Mouse (Mus musculus) MEL (cell line): ENCODE measurements around the gene Dlec1. TPM values are rescaled to one million over a fixed set of nuclear protein-coding genes. Genes with fewer than 3 reads are reported as not detected.

ENCODE experiments used
- DNase-seq: peaks from one replicate; pipeline ENCODE4 v3.0.0; 2011; ENCODE audit warnings: low read depth, low spot score
- H3K27ac ChIP-seq: 2 replicates; pipeline ENCODE4 v1.5.1; 2012; ENCODE audit warnings: low read depth, mild to moderate bottlenecking, control low read depth, low read length, moderate library complexity; ENCODE audit not compliant: control insufficient read depth
- H3K27me3 ChIP-seq, 2 experiments: fragments of 150-350 bp in 1 of 2; sonication (generic) in 1 of 2; 2 replicates each; pipeline ENCODE4 v1.6.1; 2012; ENCODE audit warnings: low read length in 2 of 2, mild to moderate bottlenecking in 2 of 2, improper control_type of control experiment in 1 of 2, moderate library complexity in 1 of 2; ENCODE audit not compliant: insufficient read depth in 2 of 2, control insufficient read depth in 1 of 2
- H3K36me3 ChIP-seq, 2 experiments: 2 replicates each; pipeline ENCODE4 v1.6.1; 2012 to 2014; ENCODE audit warnings: low read length in 2 of 2, improper control_type of control experiment in 1 of 2, inconsistent platforms in 1 of 2, mild to moderate bottlenecking in 1 of 2; ENCODE audit not compliant: insufficient read depth in 2 of 2, control insufficient read depth in 1 of 2
- H3K4me1 ChIP-seq, 2 experiments: fragments of 150-350 bp in 1 of 2; sonication (generic) in 1 of 2; 2 replicates each; pipeline ENCODE4 v1.6.1; 2012; ENCODE audit warnings: low read length in 2 of 2, improper control_type of control experiment in 1 of 2, mild to moderate bottlenecking in 1 of 2; ENCODE audit not compliant: insufficient read depth in 2 of 2, control insufficient read depth in 1 of 2
- H3K4me3 ChIP-seq, 2 experiments: fragments of 150-350 bp in 1 of 2; sonication (generic) in 1 of 2; 2 replicates each; pipeline ENCODE4 v1.5.1; 2012; ENCODE audit warnings: low read depth in 2 of 2, low read length in 2 of 2, mild to moderate bottlenecking in 2 of 2, moderate library complexity in 2 of 2, control low read depth in 1 of 2, improper control_type of control experiment in 1 of 2; ENCODE audit not compliant: control insufficient read depth in 1 of 2, insufficient read depth in 1 of 2
- H3K79me2 ChIP-seq: 2 replicates; pipeline ENCODE4 v1.6.1; 2012; ENCODE audit warnings: mild to moderate bottlenecking, low read length, moderate library complexity; ENCODE audit not compliant: control insufficient read depth, poor library complexity, insufficient read depth
- H3K9ac ChIP-seq: 2 replicates; pipeline ENCODE4 v1.6.1; 2012; ENCODE audit warnings: low read depth, mild to moderate bottlenecking, control low read depth, low read length, moderate library complexity; ENCODE audit not compliant: control insufficient read depth, poor library complexity, severe bottlenecking
- H3K9me3 ChIP-seq: fragments of 150-350 bp; sonication (generic); replicated peaks from 2 replicates; pipeline ENCODE4 v1.6.1; 2012; ENCODE audit warnings: mild to moderate bottlenecking, low read length, improper control_type of control experiment, moderate library complexity; ENCODE audit not compliant: insufficient read depth
- CHD2 ChIP-seq: IDR thresholded peaks from 2 replicates; pipeline ENCODE4 v1.6.1; 2011; ENCODE audit warnings: low read length, improper control_type of control experiment
- CTCF ChIP-seq, 3 experiments: IDR thresholded peaks in 2 of 3; conservative IDR thresholded peaks in 1 of 3; 2 replicates each; pipeline ENCODE4 v1.5.1; 2011 to 2012; ENCODE audit warnings: low read length in 3 of 3, low read depth in 2 of 3, mild to moderate bottlenecking in 2 of 3, improper control_type of control experiment in 1 of 3, inconsistent platforms in 1 of 3, mixed read lengths in 1 of 3, moderate library complexity in 1 of 3; ENCODE audit not compliant: control insufficient read depth in 1 of 3, insufficient read depth in 1 of 3, poor library complexity in 1 of 3, severe bottlenecking in 1 of 3
- E2F4 ChIP-seq: IDR thresholded peaks from 2 replicates; pipeline ENCODE4 v1.6.1; 2011; ENCODE audit warnings: low read depth, low read length, improper control_type of control experiment, borderline replicate concordance
- GATA1 ChIP-seq: IDR thresholded peaks from 2 replicates; pipeline ENCODE4 v1.6.1; 2011; ENCODE audit warnings: low read depth, low read length, improper control_type of control experiment
- POLR2A ChIP-seq, 2 experiments: IDR thresholded peaks; 2 replicates each; pipeline ENCODE4 v1.6.1; 2011 to 2012; ENCODE audit warnings: low read length in 2 of 2, mild to moderate bottlenecking in 2 of 2, control low read depth in 1 of 2, improper control_type of control experiment in 1 of 2, low read depth in 1 of 2, moderate library complexity in 1 of 2; ENCODE audit not compliant: control insufficient read depth in 1 of 2, insufficient read depth in 1 of 2, poor library complexity in 1 of 2
- POLR2AphosphoS5 ChIP-seq: IDR thresholded peaks from 2 replicates; pipeline ENCODE4 v1.6.1; 2012; ENCODE audit warnings: low read depth, borderline replicate concordance, mild to moderate bottlenecking, inconsistent platforms, low read length, moderate library complexity, mixed read lengths
- RCOR1 ChIP-seq: IDR thresholded peaks from 2 replicates; pipeline ENCODE4 v1.6.1; 2012; ENCODE audit warnings: low read depth, mild to moderate bottlenecking, inconsistent platforms, low read length, improper control_type of control experiment
- TCF12 ChIP-seq: IDR thresholded peaks from 2 replicates; pipeline ENCODE4 v1.6.1; 2014; ENCODE audit warnings: low read depth, mild to moderate bottlenecking, inconsistent platforms, low read length, improper control_type of control experiment, moderate library complexity
- UBTF ChIP-seq: IDR thresholded peaks from 2 replicates; pipeline ENCODE4 v1.6.1; 2012; ENCODE audit warnings: low read depth, mild to moderate bottlenecking, inconsistent platforms, low read length, improper control_type of control experiment, moderate library complexity, borderline replicate concordance; ENCODE audit not compliant: insufficient read depth
- USF1 ChIP-seq: IDR thresholded peaks from 2 replicates; pipeline ENCODE4 v1.6.1; 2014; ENCODE audit warnings: low read depth, mild to moderate bottlenecking, inconsistent platforms, low read length, improper control_type of control experiment, moderate library complexity
- ZKSCAN1 ChIP-seq: IDR thresholded peaks from 2 replicates; pipeline ENCODE4 v1.6.1; 2012; ENCODE audit warnings: low read depth, mild to moderate bottlenecking, inconsistent platforms, low read length, improper control_type of control experiment, moderate library complexity
- ZMIZ1 ChIP-seq: IDR thresholded peaks from 2 replicates; pipeline ENCODE4 v1.6.1; 2012; ENCODE audit warnings: low read depth, mild to moderate bottlenecking, inconsistent platforms, low read length, improper control_type of control experiment, moderate library complexity
- polyA plus RNA-seq, 2 experiments: library from polyadenylated mRNA; stranded (reverse) in 1 of 2; unstranded in 1 of 2; fragments of >175 nt in 1 of 2; fragments of >200 nt in 1 of 2; gene quantifications; 2 replicates each; pipeline versions ENCODE4 v1.2.1 to v1.2.4; 2012; ENCODE audit warnings: low replicate concordance in 2 of 2, low read depth in 1 of 2; ENCODE audit not compliant: insufficient read length in 2 of 2, insufficient read depth in 1 of 2, missing spikeins in 1 of 2
- total RNA-seq: library from RNA; depleted of rRNA; stranded (reverse); fragments of 300-350 nt; gene quantifications from 2 replicates; pipeline ENCODE4 v1.2.3, GENCODE M21; 2012

Gene Dlec1
- total and polyA plus RNA-seq, 3 experiments, result 0.22 TPM; not detected in 2

DNA sequence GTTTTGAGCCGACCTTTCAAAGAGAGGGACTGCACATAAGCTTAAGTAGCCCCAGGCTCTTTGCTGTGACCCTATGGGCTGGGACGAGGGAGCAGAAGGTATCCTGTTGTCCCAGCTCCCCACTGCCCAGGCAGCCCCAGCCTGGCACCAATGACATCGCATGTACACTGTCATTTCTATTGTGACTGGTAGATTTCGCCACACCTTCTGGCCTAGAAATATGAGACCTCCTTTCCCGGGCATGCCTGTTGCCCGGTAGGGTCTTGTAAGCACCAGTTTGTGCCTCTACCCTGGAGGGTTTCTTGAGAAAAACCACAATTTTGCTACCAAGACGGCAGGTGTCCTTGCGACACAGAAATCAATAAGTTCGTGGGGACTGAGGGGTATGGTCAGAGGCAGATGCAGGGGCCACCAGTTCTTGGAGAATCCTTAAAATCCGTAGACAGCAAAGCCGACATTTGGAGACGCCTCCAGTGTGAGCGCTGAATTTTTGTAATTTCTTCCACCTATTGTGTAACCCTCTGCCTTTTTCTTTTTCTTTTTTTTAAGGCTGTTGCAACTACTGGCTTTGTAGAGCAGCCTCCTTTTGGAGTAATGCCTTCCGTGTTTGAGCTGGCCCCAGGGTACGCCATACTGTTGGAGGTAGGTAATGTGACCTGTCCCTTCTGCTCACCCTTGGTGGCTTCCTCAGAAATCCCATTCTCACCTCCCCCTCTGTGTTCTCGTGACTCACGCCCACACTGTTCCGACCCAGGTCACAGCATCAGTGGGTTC, 20.5 kb downstream of the Dlec1 start:
- no peaks in the 10 kb centered on the region for H3K79me2 ChIP-seq
- no peak overlapping the region for H3K9ac ChIP-seq
- no peaks in the 10 kb centered on the region for H3K4me1 ChIP-seq
- H3K4me3 ChIP-seq, result no peak overlapping the region
- H3K27me3 ChIP-seq, result no peaks in the 10 kb centered on the region; a peak in 1 of 4 replicates
- H3K27ac ChIP-seq, result no peak overlapping the region
- H3K9me3 ChIP-seq, result no peaks in the 10 kb centered on the region
- H3K36me3 ChIP-seq, result no peaks in the 10 kb centered on the region
- TF ChIP-seq CTCF (IDR thresholded peaks at IDR 0.05 in 2 of 3, conservative IDR thresholded peaks at IDR 0.05 in 1 of 3; ENCODE audit: control insufficient read depth in 1 of 3, insufficient read depth in 1 of 3, low read depth in 2 of 3, low read length in 3 of 3, poor library complexity in 1 of 3, severe bottlenecking in 1 of 3) (no peak), CHD2 (no peak), ZKSCAN1 (no peak), E2F4 (no peak), UBTF (no peak)
- TF ChIP-seq, all 39 proteins: peak for 0
- no peak for DNase-seq

DNA sequence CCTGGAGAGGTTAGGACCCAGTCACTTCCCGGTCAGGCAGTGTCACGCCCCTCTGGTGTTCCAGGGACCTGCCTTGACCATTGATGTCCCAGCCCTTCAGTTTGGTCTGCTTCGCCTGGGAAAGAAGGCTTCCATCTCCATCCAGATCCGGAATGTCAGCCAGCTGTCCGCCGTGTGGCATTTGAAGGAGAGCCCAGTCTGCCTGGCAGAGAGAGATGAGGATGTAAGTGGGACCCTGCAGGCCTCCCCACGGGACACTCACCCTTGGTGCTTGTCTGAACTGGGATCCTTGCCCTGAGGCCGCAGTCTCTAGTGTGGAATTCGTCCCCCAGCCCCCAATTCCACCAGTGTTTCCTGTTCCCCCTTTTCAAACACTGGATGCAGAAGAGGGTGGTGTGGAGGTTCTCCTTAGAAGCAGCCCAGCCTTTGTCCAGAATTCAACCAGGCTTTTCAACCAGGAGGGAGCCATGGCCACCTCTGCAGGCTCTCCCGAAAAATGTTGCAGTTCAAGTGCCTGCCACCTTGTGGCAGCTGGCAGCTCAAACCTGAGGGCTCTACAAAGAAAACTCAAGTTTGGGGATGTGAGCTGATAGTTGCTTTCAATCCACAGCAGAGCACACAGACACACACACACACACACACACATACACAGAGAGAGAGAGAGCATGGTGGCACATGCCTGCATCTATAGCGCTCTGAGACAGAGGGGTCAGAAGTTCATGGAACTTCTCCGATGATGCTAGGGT, 26.3 kb downstream of the Dlec1 start:
- H3K36me3 ChIP-seq, result no peaks in the 10 kb centered on the region
- H3K9ac ChIP-seq, result no peak overlapping the region
- no peaks in the 10 kb centered on the region for H3K79me2 ChIP-seq
- H3K27me3 ChIP-seq, result peaks cover 0 to 2% of the 10 kb centered on the region in 2 experiments; a peak in 2 of 4 replicates
- no peak overlapping the region for H3K27ac ChIP-seq
- H3K4me1 ChIP-seq, result 0 out of 4 replicates have a peak, but pooled peaks cover 0 to 4% of the 10 kb centered on the region in 2 experiments
- H3K9me3 ChIP-seq, result no peaks in the 10 kb centered on the region
- no peak for TF ChIP-seq POLR2AphosphoS5
- no peak for TF ChIP-seq ZMIZ1
- no peak for TF ChIP-seq USF1
- TF ChIP-seq RCOR1, result no peak
- TF ChIP-seq CHD2, result no peak
- peak in 2 of 3 experiments; percentile 10 to 18; a peak in 1 of 6 replicates for TF ChIP-seq CTCF (IDR thresholded peaks at IDR 0.05 in 2 of 3, conservative IDR thresholded peaks at IDR 0.05 in 1 of 3; ENCODE audit: control insufficient read depth in 1 of 3, insufficient read depth in 1 of 3, low read depth in 2 of 3, low read length in 3 of 3, poor library complexity in 1 of 3, severe bottlenecking in 1 of 3)
- TF ChIP-seq TCF12, result no peak
- TF ChIP-seq POLR2A (IDR thresholded peaks at IDR 0.05; ENCODE audit: control insufficient read depth in 1 of 2, insufficient read depth in 1 of 2, low read depth in 1 of 2, low read length in 2 of 2, poor library complexity in 1 of 2), result no peak
- TF ChIP-seq GATA1, result no peak
- no peak overlapping the region for H3K4me3 ChIP-seq
- DNase-seq, result no peak
